Mouse (Mus musculus) hindbrain, embryonic 16.5 days (tissue): ENCODE measurements around the gene Homer2. TPM values are rescaled to one million over a fixed set of nuclear protein-coding genes. Genes with fewer than 3 reads are reported as not detected.

Experiments
- ATAC-seq: fragments of 200-750 bp; cut with Nextera tagmentation; 2 replicates; pipeline ENCODE4 v1.8.0; 2017; ENCODE audit warnings: moderate TSS enrichment, moderate library complexity
- H3K27ac ChIP-seq: fragments of 300-500 bp; sonication (generic); 2 replicates; pipeline ENCODE4 v1.5.1; 2014; ENCODE audit warnings: low read depth, mild to moderate bottlenecking, control low read depth, low read length, moderate library complexity
- H3K27me3 ChIP-seq: fragments of 300-500 bp; sonication (generic); replicated peaks from 2 replicates; pipeline ENCODE4 v1.6.1; 2014; ENCODE audit warnings: low read length; ENCODE audit not compliant: control insufficient read depth, insufficient read depth
- H3K36me3 ChIP-seq: fragments of 300-500 bp; sonication (generic); 2 replicates; pipeline ENCODE4 v1.6.1; 2014; ENCODE audit warnings: mild to moderate bottlenecking, low read length, moderate library complexity, mixed read lengths; ENCODE audit not compliant: control insufficient read depth, insufficient read depth
- H3K4me1 ChIP-seq: fragments of 300-500 bp; sonication (generic); 2 replicates; pipeline ENCODE4 v1.6.1; 2014; ENCODE audit warnings: low read depth, low read length; ENCODE audit not compliant: control insufficient read depth, insufficient read depth
- H3K4me2 ChIP-seq: fragments of 300-500 bp; sonication (generic); 2 replicates; pipeline ENCODE4 v1.6.1; 2014; ENCODE audit warnings: mild to moderate bottlenecking, low read length, control low read depth, moderate library complexity
- H3K4me3 ChIP-seq: fragments of 300-500 bp; sonication (generic); 2 replicates; pipeline ENCODE4 v1.5.1; 2014; ENCODE audit warnings: mild to moderate bottlenecking, low read length, control low read depth, moderate library complexity
- H3K9ac ChIP-seq: fragments of 300-500 bp; sonication (generic); 2 replicates; pipeline ENCODE4 v1.6.1; 2014; ENCODE audit warnings: low read depth, mild to moderate bottlenecking, control low read depth, low read length, moderate library complexity
- H3K9me3 ChIP-seq: fragments of 300-500 bp; sonication (generic); 2 replicates; pipeline ENCODE4 v1.6.1; 2014; ENCODE audit warnings: mild to moderate bottlenecking, low read length, moderate library complexity; ENCODE audit not compliant: control insufficient read depth
- WGBS: fragments of 180-500 bp; shearing (Covaris S2); extraction: QIAGEN DNeasy Blood & Tissue Kit; methylation state at CpG from one replicate; pipeline ENCODE4 v1.1.7; 2014; 5-methylcytosine and 5-hydroxymethylcytosine counted together
- polyA plus RNA-seq: library from polyadenylated mRNA; unstranded; fragments of >200 nt; fragmentation: Nextera tagmentation; extraction: Ambion mirVana; gene quantifications from 2 replicates; pipeline ENCODE4 v1.2.1, GENCODE M21; 2015

The Homer2 gene
- polyA plus RNA-seq, 1 experiment from 2014 or later, result 26.3 TPM

GRCm38 (mm10) chr7:81592686-81593085 lies 114.6 kb downstream of the Homer2 start:
- Histone ChIP-seq H3K36me3 (peaks cover 48% of the 10 kb centered on the region), H3K9me3 (no peaks in the 10 kb centered on the region), H3K9ac (no peak overlapping the region), H3K4me1 (no peaks in the 10 kb centered on the region), H3K4me3 (no peak overlapping the region), H3K27me3 (no peaks in the 10 kb centered on the region), H3K4me2 (no peak overlapping the region), H3K27ac (no peak overlapping the region)
- ATAC-seq, result no peak
- 90% methylated on average over 9 of the region's 9 CpGs for WGBS

DNA sequence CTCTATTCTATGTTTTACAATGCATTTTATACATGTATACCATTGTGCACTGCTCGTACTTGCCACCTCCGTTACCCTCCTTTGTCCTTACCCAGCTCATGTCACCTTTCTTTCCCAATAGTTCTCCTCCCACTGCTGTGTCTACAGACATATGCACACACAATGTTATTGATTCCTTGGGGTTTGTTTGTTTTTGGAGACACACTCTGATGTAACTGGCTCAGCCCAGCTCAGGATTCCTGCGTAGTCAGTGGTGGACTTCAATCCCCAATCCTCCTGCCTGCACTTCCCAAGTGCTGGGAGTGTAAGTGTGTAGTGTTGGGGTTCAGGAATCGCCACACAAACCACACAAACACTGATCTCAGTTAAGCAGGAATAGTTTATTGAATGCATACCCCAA lies 120.1 kb downstream of the Homer2 start:
- H3K9me3 ChIP-seq, result no peaks in the 10 kb centered on the region
- peaks cover 42% of the 10 kb centered on the region for H3K36me3 ChIP-seq
- H3K27me3 ChIP-seq, result no peaks in the 10 kb centered on the region
- no peak overlapping the region for H3K9ac ChIP-seq
- H3K4me2 ChIP-seq, result no peak overlapping the region
- no peak overlapping the region for H3K27ac ChIP-seq
- H3K4me1 ChIP-seq, result no peaks in the 10 kb centered on the region
- ATAC-seq, result no peak
- 88% methylated on average over 4 of the region's 4 CpGs for WGBS
- no peak overlapping the region for H3K4me3 ChIP-seq

DNA sequence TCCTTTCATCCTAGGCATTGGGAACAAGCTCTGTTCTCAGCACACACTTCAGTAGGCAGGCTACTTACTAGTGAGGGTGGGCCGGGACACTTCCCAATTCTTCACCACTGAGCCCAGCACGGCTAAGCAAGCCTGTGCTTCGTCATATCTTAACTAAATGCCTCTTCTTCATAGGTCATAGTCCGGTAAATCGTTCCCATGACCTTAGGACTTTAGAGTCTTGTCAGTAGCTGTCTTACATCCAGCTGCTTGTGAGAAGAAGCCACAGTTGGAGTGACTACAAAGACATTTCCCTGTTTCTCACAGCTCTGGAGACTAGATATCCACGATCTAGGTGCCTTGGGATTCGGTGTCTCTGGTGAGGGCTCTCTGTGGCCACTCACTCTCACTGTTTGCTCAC lies 122.0 kb downstream of the Homer2 start:
- Histone ChIP-seq H3K27ac (no peak overlapping the region), H3K4me2 (no peak overlapping the region), H3K27me3 (no peaks in the 10 kb centered on the region), H3K36me3 (peaks cover 29% of the 10 kb centered on the region), H3K9ac (no peak overlapping the region), H3K4me1 (no peaks in the 10 kb centered on the region), H3K4me3 (no peak overlapping the region), H3K9me3 (no peaks in the 10 kb centered on the region)
- 92% methylated on average over 7 of the region's 7 CpGs for WGBS
- no peak for ATAC-seq

- peaks cover 29% of the 10 kb centered on the region for H3K36me3 ChIP-seq
Observed at GRCm38 (mm10) chr7:81583512-81583911, 123.8 kb downstream of the Homer2 start.

GRCm38 (mm10) chr7:81579312-81579711 lies 128.0 kb downstream of the Homer2 start:
- H3K4me3 ChIP-seq, result no peak overlapping the region
- WGBS, result 96% methylated on average over 5 of the region's 5 CpGs
- H3K9ac ChIP-seq, result no peak overlapping the region
- H3K36me3 ChIP-seq, result peaks cover 13% of the 10 kb centered on the region
- ATAC-seq, result no peak
- H3K4me1 ChIP-seq, result no peaks in the 10 kb centered on the region
- H3K9me3 ChIP-seq, result no peaks in the 10 kb centered on the region
- no peak overlapping the region for H3K27ac ChIP-seq
- no peak overlapping the region for H3K4me2 ChIP-seq
- no peaks in the 10 kb centered on the region for H3K27me3 ChIP-seq

More at GRCm38 (mm10) chr7:81583512-81583911, 123.8 kb downstream of the Homer2 start:
- Histone ChIP-seq H3K27ac (no peak overlapping the region), H3K4me3 (no peak overlapping the region), H3K27me3 (no peaks in the 10 kb centered on the region), H3K9me3 (no peaks in the 10 kb centered on the region), H3K9ac (no peak overlapping the region), H3K4me2 (no peak overlapping the region), H3K4me1 (no peaks in the 10 kb centered on the region)
- no peak for ATAC-seq
- WGBS, result 75% methylated on average over 3 of the region's 3 CpGs

- Histone ChIP-seq H3K27ac (no peak overlapping the region), H3K27me3 (no peaks in the 10 kb centered on the region), H3K4me1 (peaks cover 2% of the 10 kb centered on the region; the same call in 1 of the 2 replicates), H3K36me3 (peaks cover 13% of the 10 kb centered on the region), H3K9me3 (no peaks in the 10 kb centered on the region), H3K4me2 (no peak overlapping the region), H3K4me3 (no peak overlapping the region), H3K9ac (no peak overlapping the region)
- ATAC-seq, result no peak
- WGBS, result 92% methylated on average over 7 of the region's 7 CpGs
Observed at GRCm38 (mm10) chr7:81578413-81578812, 128.9 kb downstream of the Homer2 start.

DNA sequence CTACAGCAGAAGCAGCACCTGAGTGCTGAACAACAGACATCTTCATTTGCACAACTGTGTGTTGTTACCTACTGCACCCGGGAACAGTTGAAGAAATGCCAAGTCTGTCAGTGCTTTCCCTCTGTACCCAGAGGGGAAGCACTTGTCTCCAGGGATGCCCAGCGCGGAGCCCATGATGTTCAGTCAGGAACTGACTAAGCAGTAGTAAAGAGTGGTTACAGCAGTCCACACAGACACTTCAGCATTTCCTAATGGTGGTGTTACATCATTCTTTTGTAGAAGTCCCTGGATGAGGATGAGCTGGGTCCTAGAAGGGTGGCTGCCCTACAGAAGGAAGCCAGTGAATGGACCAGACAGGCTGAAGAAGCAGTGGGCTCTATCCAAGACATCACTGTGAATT lies 129.5 kb downstream of the Homer2 start:
- H3K4me1 ChIP-seq, result peaks cover 8% of the 10 kb centered on the region
- no peak overlapping the region for H3K27ac ChIP-seq
- WGBS, result 98% methylated on average over 3 of the region's 3 CpGs
- H3K4me3 ChIP-seq, result no peak overlapping the region
- no peaks in the 10 kb centered on the region for H3K9me3 ChIP-seq
- H3K9ac ChIP-seq, result no peak overlapping the region
- peaks cover 13% of the 10 kb centered on the region for H3K36me3 ChIP-seq
- no peak for ATAC-seq
- no peaks in the 10 kb centered on the region for H3K27me3 ChIP-seq
- no peak overlapping the region for H3K4me2 ChIP-seq

DNA sequence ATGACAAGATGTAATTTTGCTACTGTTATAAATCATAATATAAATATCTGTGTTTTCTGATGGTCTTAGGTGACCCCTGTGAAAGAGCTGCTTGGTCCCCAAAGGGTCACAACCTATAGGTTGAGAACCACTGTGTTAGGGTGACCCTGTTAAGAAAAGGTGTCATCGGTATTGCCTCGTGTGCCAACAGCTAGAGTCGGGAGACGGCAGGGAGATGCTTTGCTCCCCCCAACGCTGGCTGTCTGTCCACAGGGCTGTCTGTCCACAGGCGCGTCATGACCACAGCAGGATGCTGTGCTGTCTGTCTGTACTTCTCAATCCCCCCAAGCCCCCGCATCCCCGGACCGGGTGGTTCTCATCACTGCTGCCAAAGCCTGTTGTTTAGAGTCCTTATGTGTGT lies 131.7 kb downstream of the Homer2 start:
- no peak overlapping the region for H3K4me2 ChIP-seq
- H3K9me3 ChIP-seq, result no peaks in the 10 kb centered on the region
- H3K4me3 ChIP-seq, result no peak overlapping the region
- peaks cover 13% of the 10 kb centered on the region for H3K36me3 ChIP-seq
- no peak for ATAC-seq
- no peaks in the 10 kb centered on the region for H3K27me3 ChIP-seq
- no peak overlapping the region for H3K27ac ChIP-seq
- H3K9ac ChIP-seq, result no peak overlapping the region
- peaks cover 20% of the 10 kb centered on the region for H3K4me1 ChIP-seq
- WGBS, result 94% methylated on average over 10 of the region's 10 CpGs

GRCm38 (mm10) chr7:81573821-81574220 lies 133.5 kb downstream of the Homer2 start:
- no peaks in the 10 kb centered on the region for H3K27me3 ChIP-seq
- H3K4me3 ChIP-seq, result no peak overlapping the region
- no peak for ATAC-seq
- 92% methylated on average over 9 of the region's 9 CpGs for WGBS
- peaks cover 20% of the 10 kb centered on the region for H3K4me1 ChIP-seq
- H3K4me2 ChIP-seq, result no peak overlapping the region
- no peak overlapping the region for H3K9ac ChIP-seq
- peaks cover 9% of the 10 kb centered on the region for H3K36me3 ChIP-seq
- H3K27ac ChIP-seq, result no peak overlapping the region
- no peaks in the 10 kb centered on the region for H3K9me3 ChIP-seq

DNA sequence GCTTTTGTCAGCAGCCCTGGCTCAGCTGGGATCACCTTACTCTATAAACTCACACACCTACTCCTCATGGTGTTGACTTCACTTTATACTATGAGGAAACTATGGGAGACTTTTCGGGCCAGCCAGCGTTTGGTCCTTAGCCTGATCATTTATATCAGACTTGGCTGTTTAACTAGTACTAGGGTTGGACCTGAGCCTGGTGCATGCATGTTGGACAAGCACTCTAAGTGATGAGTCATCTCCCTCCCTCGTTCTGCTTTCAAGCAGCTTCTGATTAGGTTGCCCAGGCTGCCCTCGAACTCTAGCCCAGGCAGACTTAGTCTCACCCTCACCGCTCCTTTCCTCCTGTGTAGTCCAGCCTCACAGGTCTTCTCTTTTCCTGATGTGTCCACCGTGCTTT lies 133.9 kb downstream of the Homer2 start:
- no peak overlapping the region for H3K4me2 ChIP-seq
- peaks cover 20% of the 10 kb centered on the region for H3K4me1 ChIP-seq
- no peak for ATAC-seq
- no peak overlapping the region for H3K4me3 ChIP-seq
- H3K27ac ChIP-seq, result no peak overlapping the region
- WGBS, result 95% methylated on average over 6 of the region's 6 CpGs
- no peaks in the 10 kb centered on the region for H3K9me3 ChIP-seq
- H3K9ac ChIP-seq, result no peak overlapping the region
- no peaks in the 10 kb centered on the region for H3K27me3 ChIP-seq
- H3K36me3 ChIP-seq, result peaks cover 7% of the 10 kb centered on the region
